Mouse (Mus musculus) liver, embryonic 14.5 days (tissue): ENCODE results near the gene Neu3.

Source experiments
- CTCF ChIP-seq: IDR thresholded peaks from 2 replicates; pipeline ENCODE4 v1.5.1; 2016; ENCODE audit warnings: antibody characterized with exemption, low read depth, control low read depth
- EP300 ChIP-seq: IDR thresholded peaks from 2 replicates; pipeline ENCODE4 v1.6.1; 2016; ENCODE audit warnings: antibody characterized with exemption, low read depth

DNA sequence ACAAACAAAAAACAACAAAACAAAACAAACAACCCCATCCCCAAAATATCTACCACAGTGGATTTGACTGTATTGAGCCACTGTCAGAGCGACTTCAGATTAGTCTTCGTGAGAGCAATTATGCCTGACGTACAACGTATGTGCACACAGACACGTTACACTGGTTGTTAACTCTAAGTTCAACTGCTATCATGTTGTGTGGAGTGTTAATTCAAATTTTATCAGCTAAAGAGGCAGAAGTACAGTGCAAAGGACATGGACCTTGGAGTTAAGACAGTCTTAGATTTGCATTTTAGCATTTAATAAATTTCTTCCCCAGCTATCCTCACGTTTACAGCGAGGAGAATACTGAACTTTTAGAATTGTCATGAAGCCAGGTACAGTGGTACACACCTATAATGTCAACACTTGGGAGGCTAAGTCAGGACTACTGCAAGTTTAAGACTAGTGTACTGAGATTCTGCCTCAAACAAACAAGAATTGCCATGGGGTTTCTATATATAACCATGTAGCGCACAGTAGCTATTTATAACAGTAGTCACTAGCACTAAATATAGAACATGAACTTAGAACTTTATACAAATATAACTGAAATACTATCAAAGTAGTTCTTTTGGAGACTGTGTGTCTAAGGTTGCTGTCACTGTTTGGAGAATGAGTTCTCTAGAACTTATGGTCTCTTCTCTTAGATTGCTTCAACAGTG is 17.5 kb upstream of the Neu3 start:
- TF ChIP-seq EP300 (no peak), CTCF (no peak)
